Mouse (Mus musculus) thymus, adult 2 months (tissue): ENCODE results near the gene Cpne5.

ENCODE experiments used
- CTCF ChIP-seq: fragments of 200-500 bp; IDR thresholded peaks from 2 replicates; pipeline ENCODE4 v1.5.1; 2012; ENCODE audit warnings: mild to moderate bottlenecking, control low read depth, low read length, moderate library complexity, borderline replicate concordance; ENCODE audit not compliant: control insufficient read depth, poor library complexity, insufficient read depth; ENCODE audit errors: extremely low read depth
- POLR2A ChIP-seq: fragments of 200-500 bp; IDR thresholded peaks from 2 replicates; pipeline ENCODE4 v1.6.1; 2012; ENCODE audit warnings: mild to moderate bottlenecking, low read length, control low read depth, moderate library complexity; ENCODE audit not compliant: control insufficient read depth, poor library complexity, insufficient read depth; ENCODE audit errors: extremely low read depth

DNA sequence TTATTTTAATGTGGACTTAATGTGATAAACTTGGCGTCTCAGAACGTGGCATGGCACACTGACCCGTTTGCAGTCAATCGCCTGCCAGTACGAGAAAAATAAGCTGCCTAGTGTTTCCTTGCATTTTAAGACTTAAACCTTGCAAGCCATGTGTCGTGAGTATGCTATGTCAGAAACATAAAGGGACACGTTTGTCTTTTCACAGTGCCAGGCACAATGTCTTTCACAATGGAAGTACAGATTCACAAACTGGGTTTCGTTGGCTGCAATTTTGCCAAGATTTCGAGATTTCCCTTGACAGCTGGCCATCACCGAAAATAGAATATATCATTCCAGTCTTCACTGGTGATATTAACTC, 31.4 kb upstream of the Cpne5 start:
- TF ChIP-seq CTCF (no peak), POLR2A (no peak)
